Mouse (Mus musculus) hindbrain, embryonic 11.5 days (tissue): ENCODE data around the gene Rnf126. TPM values are rescaled to one million over a fixed set of nuclear protein-coding genes. Genes with fewer than 3 reads are reported as not detected.

Source experiments
- ATAC-seq: fragments of 200-750 bp; cut with Nextera tagmentation; 2 replicates; pipeline ENCODE4 v1.8.0; 2017; ENCODE audit warnings: mild to moderate bottlenecking, moderate TSS enrichment, moderate library complexity; ENCODE audit not compliant: low FRiP score
- DNase-seq: peaks from one replicate; pipeline ENCODE4 v3.0.0-alpha.2; 2015; ENCODE audit warnings: low spot score
- H3K27ac ChIP-seq: fragments of 300-500 bp; sonication (generic); 2 replicates; pipeline ENCODE4 v1.5.1; 2014; ENCODE audit warnings: mild to moderate bottlenecking, low read depth, low read length
- H3K27me3 ChIP-seq: fragments of 300-500 bp; sonication (generic); 2 replicates; pipeline ENCODE4 v1.6.1; 2014; ENCODE audit warnings: mild to moderate bottlenecking, low read length, moderate library complexity, mixed read lengths; ENCODE audit not compliant: control insufficient read depth, insufficient read depth
- H3K36me3 ChIP-seq: fragments of 300-500 bp; sonication (generic); 2 replicates; pipeline ENCODE4 v1.6.1; 2014; ENCODE audit warnings: mild to moderate bottlenecking, low read length, moderate library complexity, mixed read lengths; ENCODE audit not compliant: control insufficient read depth, insufficient read depth
- H3K4me1 ChIP-seq: fragments of 300-500 bp; sonication (generic); replicated peaks from 2 replicates; pipeline ENCODE4 v1.6.1; 2014; ENCODE audit warnings: low read length, mixed read lengths; ENCODE audit not compliant: control insufficient read depth, insufficient read depth
- H3K4me2 ChIP-seq: fragments of 300-500 bp; sonication (generic); replicated peaks from 2 replicates; pipeline ENCODE4 v1.6.1; 2014; ENCODE audit warnings: mild to moderate bottlenecking, low read depth, low read length
- H3K4me3 ChIP-seq: fragments of 300-500 bp; sonication (generic); 2 replicates; pipeline ENCODE4 v1.5.1; 2014; ENCODE audit warnings: low read depth, low read length
- H3K9ac ChIP-seq: fragments of 300-500 bp; sonication (generic); 2 replicates; pipeline ENCODE4 v1.6.1; 2014; ENCODE audit warnings: low read depth, low read length
- H3K9me3 ChIP-seq: fragments of 300-500 bp; sonication (generic); 2 replicates; pipeline ENCODE4 v1.6.1; 2016; ENCODE audit warnings: low read length; ENCODE audit not compliant: control insufficient read depth
- WGBS: fragments of 180-500 bp; shearing (Covaris S2); extraction: QIAGEN DNeasy Blood & Tissue Kit; methylation state at CpG from one replicate; pipeline ENCODE4 v1.1.7; 2014; 5-methylcytosine and 5-hydroxymethylcytosine counted together
- polyA plus RNA-seq: library from polyadenylated mRNA; unstranded; fragments of >200 nt; fragmentation: Nextera tagmentation; extraction: Ambion mirVana; gene quantifications from 2 replicates; pipeline ENCODE4 v1.2.1, GENCODE M21; 2014

The Rnf126 gene
- polyA plus RNA-seq, 1 experiment from 2014 or later: 79.4 TPM

GRCm38 (mm10) chr10:79805636-79806035, 38.9 kb upstream of the Rnf126 start:
- DNase-seq (no peak), ATAC-seq (no peak)
- Histone ChIP-seq H3K9ac (0 out of 2 replicates have a peak overlapping the region, but pooled peaks have one; percentile 31), H3K4me2 (no peak overlapping the region), H3K9me3 (no peaks in the 10 kb centered on the region), H3K4me3 (no peak overlapping the region), H3K4me1 (peaks cover 33% of the 10 kb centered on the region), H3K36me3 (no peaks in the 10 kb centered on the region), H3K27me3 (no peaks in the 10 kb centered on the region), H3K27ac (no peak overlapping the region)
- WGBS: 70% methylated on average over 11 of the region's 11 CpGs

DNA sequence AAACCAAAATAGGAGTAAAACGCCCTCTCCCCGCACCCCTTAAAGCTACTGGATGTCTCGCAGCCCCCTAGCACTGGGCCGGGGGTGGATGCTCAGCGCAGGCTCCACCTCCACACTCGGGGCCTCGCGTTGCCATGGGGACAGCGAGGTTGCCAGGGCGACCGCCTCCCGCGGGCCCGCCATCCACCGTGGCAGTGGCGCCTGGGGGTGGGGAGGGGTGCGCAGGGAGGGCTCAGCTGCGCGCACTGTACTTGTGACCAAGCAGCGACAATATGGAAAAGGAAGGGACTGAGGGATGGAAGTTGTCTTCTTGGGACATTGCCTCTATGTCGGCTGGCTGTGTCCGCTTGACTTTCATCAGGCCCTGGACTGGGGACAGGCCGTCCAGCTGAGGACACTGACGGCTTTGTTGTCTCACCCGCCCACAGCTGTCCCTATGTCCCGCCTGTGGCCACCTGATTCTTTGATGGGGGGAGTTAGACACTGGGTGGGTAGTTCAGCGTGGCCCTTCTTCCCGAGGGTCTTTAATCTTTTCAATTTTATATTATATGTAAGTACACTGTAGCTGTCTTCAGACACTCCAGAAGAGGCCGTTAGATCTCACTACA, 37.1 kb upstream of the Rnf126 start:
- Histone ChIP-seq H3K9ac (peak overlapping the region; percentile 46), H3K27me3 (no peaks in the 10 kb centered on the region), H3K9me3 (no peaks in the 10 kb centered on the region), H3K4me2 (peak overlapping the region; percentile 56), H3K27ac (peak overlapping the region; percentile 96), H3K4me3 (peak overlapping the region; percentile 25), H3K36me3 (no peaks in the 10 kb centered on the region), H3K4me1 (peaks cover 33% of the 10 kb centered on the region)
- DNase-seq (peak; percentile 95), ATAC-seq (peak; percentile 95)
- WGBS: 4% methylated on average over 29 of the region's 29 CpGs

- DNase-seq: no peak
- 42% methylated on average over 11 of the region's 11 CpGs for WGBS
- H3K4me3 ChIP-seq: no peak overlapping the region
These were observed 35.7 kb upstream of the Rnf126 start for GRCm38 (mm10) chr10:79802331-79802971.

DNA sequence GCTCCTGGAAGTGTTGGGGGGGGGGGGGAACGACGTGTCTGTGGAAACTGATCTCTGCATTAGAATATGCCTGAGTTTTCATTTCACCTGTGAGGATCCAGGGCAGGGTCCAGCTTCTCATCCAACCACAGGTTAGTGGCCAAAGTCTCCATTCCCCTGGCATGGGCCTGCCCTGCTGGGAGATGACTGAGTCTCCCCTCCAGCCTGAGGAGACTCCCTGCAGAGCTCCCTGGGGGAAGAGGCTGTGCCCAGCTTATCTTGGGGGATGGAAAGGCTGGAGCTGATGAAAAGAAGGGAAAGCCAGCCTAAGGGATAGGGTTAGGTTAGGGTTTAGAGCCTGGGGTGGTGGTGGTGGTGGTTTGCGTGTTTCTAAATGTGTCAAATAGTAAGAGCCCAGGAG, 35.1 kb upstream of the Rnf126 start:
- ATAC-seq: no peak
- 0 out of 2 replicates have a peak overlapping the region, but pooled peaks have one; percentile 11 for H3K4me2 ChIP-seq

More at GRCm38 (mm10) chr10:79802331-79802971, 35.7 kb upstream of the Rnf126 start:
- Histone ChIP-seq H3K4me2 (0 out of 2 replicates have a peak overlapping the region, but pooled peaks have one; percentile 11), H3K36me3 (no peaks in the 10 kb centered on the region), H3K9ac (peak overlapping the region; percentile 42; the same call in 1 of the 2 replicates), H3K9me3 (no peaks in the 10 kb centered on the region), H3K27me3 (no peaks in the 10 kb centered on the region), H3K4me1 (peaks cover 33% of the 10 kb centered on the region), H3K27ac (peak overlapping the region; percentile 96)
- ATAC-seq: 0 out of 2 replicates have a peak, but pooled peaks have one; percentile 9

DNA sequence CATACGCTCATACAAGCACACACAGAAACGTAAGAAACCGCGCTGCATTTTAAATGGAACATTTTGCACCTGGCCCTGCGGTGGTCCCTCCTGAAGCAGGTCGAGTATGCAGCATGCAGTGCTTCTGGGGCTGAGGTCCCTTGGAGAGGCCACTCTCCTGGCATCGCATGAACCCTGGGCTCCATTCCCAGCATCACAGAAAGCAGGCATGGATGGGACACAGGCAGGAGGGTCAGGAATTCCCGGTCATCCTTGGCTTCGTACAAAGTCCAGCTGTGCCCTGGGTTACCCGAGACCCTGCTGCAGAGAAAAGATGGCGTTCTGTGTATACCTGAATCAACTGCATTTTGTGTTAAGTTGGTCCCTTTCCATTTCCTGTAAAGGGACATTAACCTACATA, 33.8 kb upstream of the Rnf126 start:
- H3K4me1 ChIP-seq: peaks cover 32% of the 10 kb centered on the region
- H3K36me3 ChIP-seq: no peaks in the 10 kb centered on the region
- WGBS: 81% methylated on average over 11 of the region's 11 CpGs
- no peak overlapping the region for H3K9ac ChIP-seq
- H3K27me3 ChIP-seq: no peaks in the 10 kb centered on the region
- H3K4me2 ChIP-seq: no peak overlapping the region
- DNase-seq (no peak), ATAC-seq (no peak)
- no peak overlapping the region for H3K4me3 ChIP-seq
- H3K9me3 ChIP-seq: no peaks in the 10 kb centered on the region
- H3K27ac ChIP-seq: no peak overlapping the region

More for the DNA sequence above, 35.1 kb upstream of the Rnf126 start:
- no peak for DNase-seq
- no peak overlapping the region for H3K4me3 ChIP-seq
- peak overlapping the region; percentile 42; the same call in 1 of the 2 replicates for H3K9ac ChIP-seq
- peak overlapping the region; percentile 96 for H3K27ac ChIP-seq
- H3K4me1 ChIP-seq: peaks cover 36% of the 10 kb centered on the region
- no peaks in the 10 kb centered on the region for H3K9me3 ChIP-seq
- WGBS: 19% methylated on average over 3 of the region's 3 CpGs
- H3K27me3 ChIP-seq: no peaks in the 10 kb centered on the region
- no peaks in the 10 kb centered on the region for H3K36me3 ChIP-seq

GRCm38 (mm10) chr10:79798289-79798928, 31.7 kb upstream of the Rnf126 start:
- no peak for DNase-seq
- H3K9ac ChIP-seq: no peak overlapping the region
- no peak overlapping the region for H3K4me3 ChIP-seq
- no peaks in the 10 kb centered on the region for H3K36me3 ChIP-seq
- 0 out of 2 replicates have a peak overlapping the region, but pooled peaks have one; percentile 13 for H3K27ac ChIP-seq
- no peak overlapping the region for H3K4me2 ChIP-seq
- WGBS: 92% methylated on average over 12 of the region's 12 CpGs
- H3K27me3 ChIP-seq: no peaks in the 10 kb centered on the region
- H3K9me3 ChIP-seq: no peaks in the 10 kb centered on the region
- peaks cover 20% of the 10 kb centered on the region for H3K4me1 ChIP-seq
- ATAC-seq: no peak

GRCm38 (mm10) chr10:79797326-79797725, 30.6 kb upstream of the Rnf126 start:
- no peak for ATAC-seq
- Histone ChIP-seq H3K4me1 (peaks cover 11% of the 10 kb centered on the region), H3K9me3 (no peaks in the 10 kb centered on the region), H3K27me3 (no peaks in the 10 kb centered on the region), H3K27ac (no peak overlapping the region), H3K4me3 (no peak overlapping the region), H3K4me2 (peak overlapping the region; percentile 11; the same call in 1 of the 2 replicates), H3K36me3 (no peaks in the 10 kb centered on the region), H3K9ac (no peak overlapping the region)
- 42% methylated on average over 15 of the region's 15 CpGs for WGBS
- no peak for DNase-seq

DNA sequence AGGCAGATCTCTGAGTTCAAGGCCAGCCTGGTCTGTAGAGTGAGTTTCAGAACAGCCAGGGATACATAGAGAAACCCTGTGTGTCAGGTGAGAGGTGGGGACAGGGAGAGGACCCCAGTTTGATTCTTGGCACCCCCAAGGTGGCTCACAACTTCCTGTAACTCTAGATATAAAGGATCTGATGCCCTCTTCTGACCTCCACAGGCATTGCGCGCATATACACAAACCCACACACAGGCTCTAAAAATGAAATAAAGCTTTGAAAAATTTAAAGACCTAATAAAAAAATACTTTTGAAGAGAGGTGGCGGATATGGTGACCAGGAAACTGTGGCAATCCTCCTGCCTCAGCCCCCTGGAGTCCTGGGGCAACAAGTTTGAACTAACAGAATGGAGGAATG, 29.2 kb upstream of the Rnf126 start:
- Histone ChIP-seq H3K27ac (no peak overlapping the region), H3K4me1 (peaks cover 3% of the 10 kb centered on the region; the same call in 1 of the 2 replicates), H3K4me2 (no peak overlapping the region), H3K9me3 (no peaks in the 10 kb centered on the region), H3K36me3 (no peaks in the 10 kb centered on the region), H3K4me3 (no peak overlapping the region), H3K9ac (no peak overlapping the region), H3K27me3 (no peaks in the 10 kb centered on the region)
- ATAC-seq: no peak
- 97% methylated on average over 3 of the region's 3 CpGs for WGBS
- DNase-seq: no peak
